31 mouse cellular contexts compared by ENCODE assay signal in the genomic region with DNA sequence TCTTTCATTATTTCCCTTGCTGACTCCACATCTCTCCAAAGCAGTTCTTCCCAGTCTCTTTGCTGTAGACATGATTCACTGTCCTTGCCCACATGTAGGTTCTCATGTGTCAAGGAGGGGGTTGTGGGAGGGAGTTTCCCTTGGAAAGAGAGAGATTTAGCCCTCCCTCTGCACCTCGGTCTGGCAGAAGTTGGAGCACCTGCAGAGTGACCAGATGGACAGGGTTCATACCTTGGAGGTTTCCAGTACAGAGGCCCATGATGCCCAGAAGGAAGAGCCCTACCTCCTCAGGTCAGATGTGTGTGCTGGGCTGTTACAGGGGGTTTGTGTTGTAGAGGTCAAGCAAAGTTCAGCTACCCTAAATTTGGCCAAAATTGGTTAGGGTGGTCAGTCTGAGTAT. TPM values are rescaled to one million over a fixed set of nuclear protein-coding genes. Genes with fewer than 3 reads are reported as not detected.
A peak's percentile ranks its signal among the peaks of the same experiment; 100 is the strongest.
DNase-seq lines count a peak whose midpoint lies in the region; ATAC-seq and TF ChIP-seq lines count a peak whose summit lies in the region.
"Had no signal": no experiment of that assay in that cellular context is flagged by ENCODE, and none has a peak within 500 bp of the region (broad histone marks: within the 10 kb centered on the region; RNA-seq: fewer than 3 reads in every experiment).

No protein-coding gene starts in this region.

- no peak overlapping the region for H3K4me3 ChIP-seq in midbrain, embryonic 11.5 days (ENCODE audit: low read depth, low read length)
- H3K4me3 ChIP-seq in midbrain, embryonic 16.5 days (ENCODE audit: low read depth, low read length): no peak overlapping the region
- no peak overlapping the region for H3K4me3 ChIP-seq in forebrain, postnatal 0 days (ENCODE audit: low read depth, low read length)
- H3K4me3 ChIP-seq: embryonic facial prominence, embryonic 10.5 days; embryonic facial prominence, embryonic 13.5 days; erythroblast, embryonic 14.5 days; forebrain, embryonic 13.5 days; gastrocnemius, adult 2 months; heart, embryonic 15.5 days; hindbrain, embryonic 10.5 days; kidney, embryonic 15.5 days had no signal

- DNase-seq in cerebellum, adult 11 months: peak; percentile 34
- DNase-seq in midbrain, embryonic 11.5 days (ENCODE audit: low spot score, missing footprints): peak; percentile 39
- DNase-seq in cerebellum, postnatal 10 days: peak; percentile 74 to 75
- DNase-seq in cerebellum, postnatal 36 days: peak; percentile 54 to 59
- DNase-seq in forebrain, postnatal 0 days: no peak
- DNase-seq in kidney, adult 11 months: no peak
- DNase-seq: adrenal gland, postnatal 10 days; adrenal gland, postnatal 36 days; embryo, embryonic 11 days; gastrocnemius, adult 2 months; gastrocnemius, postnatal 14 days; heart, adult 11 months; heart, postnatal 10 days; heart, postnatal 36 days; kidney, adult 8-10 months had no signal

- no peaks in the 10 kb centered on the region for H3K27me3 ChIP-seq in midbrain, embryonic 11.5 days (ENCODE audit: control insufficient read depth, insufficient read depth, low read length)
- H3K27me3 ChIP-seq in midbrain, embryonic 16.5 days (ENCODE audit: control insufficient read depth, insufficient read depth, low read depth, low read length): no peaks in the 10 kb centered on the region
- no peaks in the 10 kb centered on the region for H3K27me3 ChIP-seq in forebrain, postnatal 0 days (ENCODE audit: insufficient read depth, low read length)
- H3K27me3 ChIP-seq: CH12.LX; embryonic facial prominence, embryonic 13.5 days; forebrain, embryonic 13.5 days; heart, embryonic 15.5 days; kidney, embryonic 15.5 days; Patski had no signal

- no peaks in the 10 kb centered on the region for H3K9me3 ChIP-seq in midbrain, embryonic 11.5 days (ENCODE audit: control insufficient read depth, low read length)
- no peaks in the 10 kb centered on the region for H3K9me3 ChIP-seq in midbrain, embryonic 16.5 days (replicated peaks; ENCODE audit: control insufficient read depth, low read length, poor library complexity, severe bottlenecking)
- H3K9me3 ChIP-seq in forebrain, postnatal 0 days (ENCODE audit: low read length): no peaks in the 10 kb centered on the region
- H3K9me3 ChIP-seq: embryonic facial prominence, embryonic 10.5 days; embryonic facial prominence, embryonic 13.5 days; forebrain, embryonic 13.5 days; G1E; heart, embryonic 15.5 days; hindbrain, embryonic 10.5 days; kidney, embryonic 15.5 days had no signal

- no peak for ATAC-seq in cerebellum, adult (ENCODE audit: insufficient number of reproducible peaks, low FRiP score, low TSS enrichment)
- no peak for ATAC-seq in midbrain, embryonic 11.5 days (ENCODE audit: low FRiP score)
- ATAC-seq in midbrain, embryonic 16.5 days: no peak
- no peak for ATAC-seq in forebrain, postnatal 0 days
- ATAC-seq: forebrain, embryonic 13.5 days; forebrain, embryonic 16.5 days; intestine, postnatal 0 days; Patski had no signal

- no peak overlapping the region for H3K9ac ChIP-seq in midbrain, embryonic 11.5 days (ENCODE audit: low read length)
- no peak overlapping the region for H3K9ac ChIP-seq in midbrain, embryonic 16.5 days (ENCODE audit: low read depth, low read length)
- H3K9ac ChIP-seq in forebrain, postnatal 0 days: no peak overlapping the region
- H3K9ac ChIP-seq: embryonic facial prominence, embryonic 13.5 days; forebrain, embryonic 13.5 days; heart, embryonic 15.5 days; hindbrain, embryonic 14.5 days; kidney, embryonic 15.5 days had no signal

- no peak for TF ChIP-seq CTCF in forebrain, postnatal 0 days (IDR thresholded peaks at IDR 0.05; ENCODE audit: low read depth)

- no peaks in the 10 kb centered on the region; the same call in 1 of the 2 replicates for H3K36me3 ChIP-seq in midbrain, embryonic 11.5 days (ENCODE audit: control insufficient read depth, insufficient read depth, low read length)
- H3K36me3 ChIP-seq in midbrain, embryonic 16.5 days (ENCODE audit: control insufficient read depth, insufficient read depth, low read length): no peaks in the 10 kb centered on the region
- no peaks in the 10 kb centered on the region for H3K36me3 ChIP-seq in forebrain, postnatal 0 days (ENCODE audit: insufficient read depth)

- no peak overlapping the region for H3K4me2 ChIP-seq in midbrain, embryonic 11.5 days
- H3K4me2 ChIP-seq in midbrain, embryonic 16.5 days (ENCODE audit: low read length): no peak overlapping the region
- no peak overlapping the region for H3K4me2 ChIP-seq in forebrain, postnatal 0 days (ENCODE audit: low read depth)
- H3K4me2 ChIP-seq: embryonic facial prominence, embryonic 13.5 days; forebrain, embryonic 13.5 days; heart, embryonic 11.5 days; heart, embryonic 15.5 days; hindbrain, embryonic 14.5 days; kidney, embryonic 15.5 days had no signal

- no peak overlapping the region for H3K27ac ChIP-seq in midbrain, embryonic 11.5 days (ENCODE audit: low read depth, low read length)
- no peak overlapping the region for H3K27ac ChIP-seq in midbrain, embryonic 16.5 days (ENCODE audit: low read length)
- no peak overlapping the region for H3K27ac ChIP-seq in forebrain, postnatal 0 days (ENCODE audit: low read depth, low read length)
- H3K27ac ChIP-seq: embryonic facial prominence, embryonic 10.5 days; embryonic facial prominence, embryonic 13.5 days; forebrain, embryonic 13.5 days; gastrocnemius, adult 2 months; heart, embryonic 15.5 days; hindbrain, embryonic 10.5 days; hindbrain, embryonic 14.5 days; kidney, embryonic 15.5 days had no signal

- 74% methylated on average over 1 of the region's 1 CpGs for WGBS in midbrain, embryonic 11.5 days
- 74% methylated on average over 1 of the region's 1 CpGs for WGBS in midbrain, embryonic 16.5 days
- 88% methylated on average over 1 of the region's 1 CpGs for WGBS in forebrain, postnatal 0 days

- peaks cover 6% of the 10 kb centered on the region for H3K4me1 ChIP-seq in midbrain, embryonic 11.5 days (ENCODE audit: control insufficient read depth, insufficient read depth, low read length)
- H3K4me1 ChIP-seq in midbrain, embryonic 16.5 days (ENCODE audit: control insufficient read depth, insufficient read depth, low read length): peaks cover 6% of the 10 kb centered on the region
- H3K4me1 ChIP-seq in forebrain, postnatal 0 days (ENCODE audit: insufficient read depth): no peaks in the 10 kb centered on the region

RNA-seq across cellular contexts. Expression of gene Ccdc163, which starts 4.2 kb away (rescaled TPM):
- 34.3 and 37.7 TPM in 2 replicates for polyA plus RNA-seq in midbrain, embryonic 11.5 days (2014; fragmentation: Nextera tagmentation; extraction: Ambion mirVana)
- polyA plus RNA-seq in midbrain, embryonic 16.5 days (2015; fragmentation: Nextera tagmentation; extraction: Ambion mirVana): 10.1 and 10.7 TPM in 2 replicates
- 13.2 and 15.2 TPM in 2 replicates for total RNA-seq in forebrain, postnatal 0 days (2014; rRNA removed)
- polyA plus RNA-seq in forebrain, postnatal 0 days (2015; fragmentation: Nextera tagmentation; extraction: Ambion mirVana): 5.3 and 5.7 TPM in 2 replicates

RNA-seq across cellular contexts. Expression of gene Mmachc, which starts 4.3 kb away (rescaled TPM):
- polyA plus RNA-seq in midbrain, embryonic 11.5 days (2014; fragmentation: Nextera tagmentation; extraction: Ambion mirVana): 23.6 and 28.0 TPM in 2 replicates
- 20.9 and 21.6 TPM in 2 replicates for polyA plus RNA-seq in midbrain, embryonic 16.5 days (2015; fragmentation: Nextera tagmentation; extraction: Ambion mirVana)
- total RNA-seq in forebrain, postnatal 0 days (2014; rRNA removed): 19.6 and 23.0 TPM in 2 replicates
- polyA plus RNA-seq in forebrain, postnatal 0 days (2015; fragmentation: Nextera tagmentation; extraction: Ambion mirVana): 16.4 and 21.9 TPM in 2 replicates

RNA-seq across cellular contexts. Expression of gene Tesk2, which starts 8.2 kb away (rescaled TPM):
- polyA plus RNA-seq in midbrain, embryonic 11.5 days (2014; fragmentation: Nextera tagmentation; extraction: Ambion mirVana): 5.5 and 6.1 TPM in 2 replicates
- polyA plus RNA-seq in midbrain, embryonic 16.5 days (2015; fragmentation: Nextera tagmentation; extraction: Ambion mirVana): 2.0 and 2.7 TPM in 2 replicates
- total RNA-seq in forebrain, postnatal 0 days (2014; rRNA removed): 2.6 and 2.9 TPM in 2 replicates
- polyA plus RNA-seq in forebrain, postnatal 0 days (2015; fragmentation: Nextera tagmentation; extraction: Ambion mirVana): 1.2 and 1.9 TPM in 2 replicates

RNA-seq across cellular contexts. Expression of gene Prdx1, which starts 27.2 kb away (rescaled TPM):
- polyA plus RNA-seq in midbrain, embryonic 11.5 days (2014; fragmentation: Nextera tagmentation; extraction: Ambion mirVana): 1,035 and 1,053 TPM in 2 replicates
- polyA plus RNA-seq in midbrain, embryonic 16.5 days (2015; fragmentation: Nextera tagmentation; extraction: Ambion mirVana): 410 and 427 TPM in 2 replicates
- 204 and 235 TPM in 2 replicates for total RNA-seq in forebrain, postnatal 0 days (2014; rRNA removed)
- 593 and 661 TPM in 2 replicates for polyA plus RNA-seq in forebrain, postnatal 0 days (2015; fragmentation: Nextera tagmentation; extraction: Ambion mirVana)

Comparison
In these comparisons a context has a peak if more than half of its experiments do, and no peak if none do; other contexts are left out.
1. DNase-seq: peak in cerebellum, adult 11 months (single experiment), midbrain, embryonic 11.5 days (single experiment), cerebellum, postnatal 10 days (2 of 2) and cerebellum, postnatal 36 days (2 of 2); none in forebrain, postnatal 0 days (single experiment) and kidney, adult 11 months (single experiment).